Mouse (Mus musculus) neutrophil, adult 65 days (primary cell): ENCODE measurements around the gene Angptl3. TPM values are rescaled to one million over a fixed set of nuclear protein-coding genes. Genes with fewer than 3 reads are reported as not detected.

Experiments used
- total RNA-seq: library from RNA; stranded (reverse); gene quantifications from 2 replicates; pipeline ENCODE4 v1.2.4, GENCODE M21; 2023

Gene Angptl3
- not detected in 2 replicates for total RNA-seq

GRCm38 (mm10) chr4:99030686-99031085 is at the start of gene Angptl3:
Gene Angptl3 (plus strand): TSS chr4:99030954.

Other genes with a start within 250 kb of the Angptl3 start
- gene Kank4, start 213.4 kb upstream of the Angptl3 start, total RNA-seq = 0.07 TPM in 1 of 2 replicates, not detected in the other
- not detected in 2 replicates for gene I0C0044D17Rik, start 207.1 kb upstream of the Angptl3 start, total RNA-seq
- gene Usp1, start 107.1 kb upstream of the Angptl3 start, total RNA-seq = 47.8 and 55.8 TPM in 2 replicates
- 3.9 and 4.2 TPM in 2 replicates for gene Dock7, start 90.0 kb downstream of the Angptl3 start, total RNA-seq
- gene Atg4c, start 163.0 kb downstream of the Angptl3 start, total RNA-seq = 5.3 and 9.0 TPM in 2 replicates